ENCODE assay signal across 9 mouse cellular contexts in genomic region chr10:127422047-127422446, GRCm38 (mm10). TPM values are rescaled to one million over a fixed set of nuclear protein-coding genes. Genes with fewer than 3 reads are reported as not detected.
DNase-seq lines count a peak whose midpoint lies in the region; ATAC-seq lines count a peak whose summit lies in the region.
"Had no signal": no experiment of that assay in that cellular context is flagged by ENCODE, and none has a peak within 500 bp of the region (broad histone marks: within the 10 kb centered on the region; RNA-seq: fewer than 3 reads in every experiment).

No protein-coding gene starts in this region.

- peaks cover 40% of the 10 kb centered on the region for H3K4me1 ChIP-seq in liver, embryonic 12.5 days
- H3K4me1 ChIP-seq in embryonic facial prominence, embryonic 13.5 days, result peaks cover 37% of the 10 kb centered on the region
- peaks cover 46% of the 10 kb centered on the region for H3K4me1 ChIP-seq in heart, embryonic 12.5 days (replicated peaks)
- H3K4me1 ChIP-seq in limb, embryonic 12.5 days (replicated peaks), result peaks cover 47% of the 10 kb centered on the region
- peaks cover 32% of the 10 kb centered on the region for H3K4me1 ChIP-seq in midbrain, embryonic 16.5 days (ENCODE audit: control insufficient read depth, insufficient read depth, low read length)

- WGBS in liver, embryonic 12.5 days (ENCODE audit: insufficient replicate concordance), result 28% methylated on average over 6 of the region's 6 CpGs
- 15% methylated on average over 6 of the region's 6 CpGs for WGBS in embryonic facial prominence, embryonic 13.5 days
- 22% methylated on average over 6 of the region's 6 CpGs for WGBS in heart, embryonic 12.5 days
- WGBS in limb, embryonic 12.5 days, result 11% methylated on average over 6 of the region's 6 CpGs
- 18% methylated on average over 6 of the region's 6 CpGs for WGBS in midbrain, embryonic 16.5 days

- ATAC-seq in liver, embryonic 12.5 days, result no peak
- ATAC-seq in embryonic facial prominence, embryonic 13.5 days (ENCODE audit: insufficient number of reproducible peaks, insufficient read depth, low FRiP score, low TSS enrichment, low read depth), result no peak
- peak; percentile 60; the same call in 1 of the 2 replicates for ATAC-seq in heart, embryonic 12.5 days (ENCODE audit: insufficient number of reproducible peaks, low FRiP score)
- no peak for ATAC-seq in limb, embryonic 12.5 days (ENCODE audit: insufficient number of reproducible peaks, insufficient read depth, low FRiP score, low TSS enrichment, low read depth)
- ATAC-seq in midbrain, embryonic 16.5 days, result no peak

- H3K27me3 ChIP-seq in liver, embryonic 12.5 days (replicated peaks), result no peaks in the 10 kb centered on the region
- no peaks in the 10 kb centered on the region for H3K27me3 ChIP-seq in embryonic facial prominence, embryonic 13.5 days
- no peaks in the 10 kb centered on the region for H3K27me3 ChIP-seq in heart, embryonic 12.5 days (replicated peaks)
- H3K27me3 ChIP-seq in limb, embryonic 12.5 days, result no peaks in the 10 kb centered on the region
- no peaks in the 10 kb centered on the region for H3K27me3 ChIP-seq in midbrain, embryonic 16.5 days (ENCODE audit: control insufficient read depth, insufficient read depth, low read depth, low read length)
- H3K27me3 ChIP-seq: CH12.LX had no signal

- no peaks in the 10 kb centered on the region for H3K9me3 ChIP-seq in liver, embryonic 12.5 days (replicated peaks)
- no peaks in the 10 kb centered on the region for H3K9me3 ChIP-seq in embryonic facial prominence, embryonic 13.5 days
- no peaks in the 10 kb centered on the region for H3K9me3 ChIP-seq in heart, embryonic 12.5 days (replicated peaks)
- no peaks in the 10 kb centered on the region for H3K9me3 ChIP-seq in limb, embryonic 12.5 days
- no peaks in the 10 kb centered on the region for H3K9me3 ChIP-seq in midbrain, embryonic 16.5 days (replicated peaks; ENCODE audit: control insufficient read depth, low read length, poor library complexity, severe bottlenecking)

- no peak overlapping the region for H3K9ac ChIP-seq in liver, embryonic 12.5 days
- no peak overlapping the region for H3K9ac ChIP-seq in embryonic facial prominence, embryonic 13.5 days
- no peak overlapping the region for H3K9ac ChIP-seq in heart, embryonic 12.5 days
- H3K9ac ChIP-seq in limb, embryonic 12.5 days (replicated peaks), result no peak overlapping the region
- no peak overlapping the region for H3K9ac ChIP-seq in midbrain, embryonic 16.5 days (ENCODE audit: low read depth, low read length)

- H3K4me2 ChIP-seq in liver, embryonic 12.5 days, result no peak overlapping the region
- peak overlapping the region; percentile 33 for H3K4me2 ChIP-seq in embryonic facial prominence, embryonic 13.5 days
- peak overlapping the region; percentile 36; the same call in 1 of the 2 replicates for H3K4me2 ChIP-seq in heart, embryonic 12.5 days
- peak overlapping the region; percentile 30 for H3K4me2 ChIP-seq in limb, embryonic 12.5 days
- peak overlapping the region; percentile 40 for H3K4me2 ChIP-seq in midbrain, embryonic 16.5 days (ENCODE audit: low read length)

- no peak overlapping the region for H3K27ac ChIP-seq in liver, embryonic 12.5 days
- no peak overlapping the region for H3K27ac ChIP-seq in embryonic facial prominence, embryonic 13.5 days
- H3K27ac ChIP-seq in heart, embryonic 12.5 days (ENCODE audit: poor library complexity, severe bottlenecking), result no peak overlapping the region
- H3K27ac ChIP-seq in limb, embryonic 12.5 days, result no peak overlapping the region
- no peak overlapping the region for H3K27ac ChIP-seq in midbrain, embryonic 16.5 days (ENCODE audit: low read length)

- no peak overlapping the region for H3K4me3 ChIP-seq in liver, embryonic 12.5 days
- H3K4me3 ChIP-seq in embryonic facial prominence, embryonic 13.5 days, result no peak overlapping the region
- no peak overlapping the region for H3K4me3 ChIP-seq in heart, embryonic 12.5 days
- no peak overlapping the region for H3K4me3 ChIP-seq in limb, embryonic 12.5 days (replicated peaks)
- H3K4me3 ChIP-seq in midbrain, embryonic 16.5 days (ENCODE audit: low read depth, low read length), result no peak overlapping the region

- peaks cover 3% of the 10 kb centered on the region; the same call in 1 of the 2 replicates for H3K36me3 ChIP-seq in liver, embryonic 12.5 days
- H3K36me3 ChIP-seq in embryonic facial prominence, embryonic 13.5 days, result no peaks in the 10 kb centered on the region
- H3K36me3 ChIP-seq in heart, embryonic 12.5 days, result 0 out of 2 replicates have a peak, but pooled peaks cover 5% of the 10 kb centered on the region
- H3K36me3 ChIP-seq in limb, embryonic 12.5 days, result no peaks in the 10 kb centered on the region
- H3K36me3 ChIP-seq in midbrain, embryonic 16.5 days (ENCODE audit: control insufficient read depth, insufficient read depth, low read length), result no peaks in the 10 kb centered on the region; the same call in 1 of the 2 replicates

- DNase-seq in liver, result peak; percentile 36
- peak; percentile 54 for DNase-seq in kidney, adult 9 months
- no peak for DNase-seq in thymus, postnatal 25 days

RNA-seq across cellular contexts. Expression of gene R3hdm2, which starts 41.9 kb away (rescaled TPM):
- 16.7 and 19.0 TPM in 2 replicates for polyA plus RNA-seq in liver, embryonic 12.5 days (2016; fragmentation: Nextera tagmentation; extraction: Ambion mirVana)
- 57.7 and 58.8 TPM in 2 replicates for polyA plus RNA-seq in embryonic facial prominence, embryonic 13.5 days (2015; fragmentation: Nextera tagmentation; extraction: Ambion mirVana)
- polyA plus RNA-seq in heart, embryonic 12.5 days (2016; fragmentation: Nextera tagmentation; extraction: Ambion mirVana), result 35.8 and 36.6 TPM in 2 replicates
- 45.6 and 56.4 TPM in 2 replicates for polyA plus RNA-seq in limb, embryonic 12.5 days (2016; fragmentation: Nextera tagmentation; extraction: Ambion mirVana)
- 35.2 and 35.9 TPM in 2 replicates for polyA plus RNA-seq in midbrain, embryonic 16.5 days (2015; fragmentation: Nextera tagmentation; extraction: Ambion mirVana)

RNA-seq across cellular contexts. Expression of gene Inhbc, which starts 51.8 kb away (rescaled TPM):
- polyA plus RNA-seq in liver, embryonic 12.5 days (2016; fragmentation: Nextera tagmentation; extraction: Ambion mirVana), result 1.1 and 1.5 TPM in 2 replicates
- polyA plus RNA-seq in embryonic facial prominence, embryonic 13.5 days (2015; fragmentation: Nextera tagmentation; extraction: Ambion mirVana), result not detected in 2 replicates
- polyA plus RNA-seq in heart, embryonic 12.5 days (2016; fragmentation: Nextera tagmentation; extraction: Ambion mirVana), result not detected in 2 replicates
- not detected in 2 replicates for polyA plus RNA-seq in limb, embryonic 12.5 days (2016; fragmentation: Nextera tagmentation; extraction: Ambion mirVana)
- 0.15 TPM in 1 of 2 replicates, not detected in the other for polyA plus RNA-seq in midbrain, embryonic 16.5 days (2015; fragmentation: Nextera tagmentation; extraction: Ambion mirVana)
